Mouse (Mus musculus) left cerebral cortex, postnatal 36 days (tissue): ENCODE measurements around the gene Mapt. TPM values are rescaled to one million over a fixed set of nuclear protein-coding genes. Genes with fewer than 3 reads are reported as not detected.

Source experiments
- DNase-seq, 2 experiments: peaks; one replicate each; pipeline ENCODE4 v3.0.0; 2021 to 2022; ENCODE audit warnings: low spot score in 2 of 2, mixed read lengths in 1 of 2
- intact Hi-C: fragments of 180-260 bp; cut with DNase I; formaldehyde crosslinking; loops from one replicate; pipeline ENCODE4 v1.15.1; 2025
- microRNA-seq: library from miRNA; unstranded; fragments of <30 nt; microRNA quantifications from one replicate; pipeline ENCODE4 v1.2.0, GENCODE M21; 2022
- total RNA-seq, 2 experiments: library from RNA; stranded (reverse); gene quantifications; 2 replicates each; pipeline ENCODE4 v1.2.3; 2021

Gene Mapt
- total RNA-seq, 2 experiments from 2014 or later = 349 to 367 TPM

- intact Hi-C loops = loop anchor here (5.0 kb wide), 1 partner anchor 110 kb away; no protein-coding TSS in a partner anchor
- no peak for DNase-seq
These were observed 100.9 kb downstream of the Mapt start for GRCm38 (mm10) chr11:104332105-104332504.

- DNase-seq = no peak
- intact Hi-C loops = loop anchor here (5.0 kb wide), 1 partner anchor 108 kb away; no protein-coding TSS in a partner anchor
These were observed 102.9 kb downstream of the Mapt start for GRCm38 (mm10) chr11:104334115-104334514.

- intact Hi-C loops = loop anchor here (5.0 kb wide), 1 partner anchor 107 kb away; no protein-coding TSS in a partner anchor
These were observed 103.8 kb downstream of the Mapt start for GRCm38 (mm10) chr11:104334946-104335345.

GRCm38 (mm10) chr11:104346931-104347330, 115.7 kb downstream of the Mapt start:
- DNase-seq = no peak
- intact Hi-C loops = loop anchor here (5.0 kb wide), 1 partner anchor 95 kb away; no protein-coding TSS in a partner anchor

More at GRCm38 (mm10) chr11:104334946-104335345, 103.8 kb downstream of the Mapt start:
- no peak for DNase-seq

GRCm38 (mm10) chr11:104361790-104362189, 130.6 kb downstream of the Mapt start:
- intact Hi-C loops = no loop called here
- DNase-seq = no peak

- intact Hi-C loops = no loop called here
- DNase-seq = no peak
These were observed 131.5 kb downstream of the Mapt start for GRCm38 (mm10) chr11:104362704-104363103.

GRCm38 (mm10) chr11:104363823-104364600, 132.8 kb downstream of the Mapt start:
- DNase-seq = no peak
- intact Hi-C loops = no loop called here

- no peak for DNase-seq
- intact Hi-C loops = no loop called here
These were observed 136.4 kb downstream of the Mapt start for GRCm38 (mm10) chr11:104367486-104368190.

- no peak for DNase-seq
- intact Hi-C loops = no loop called here
These were observed 145.1 kb downstream of the Mapt start for GRCm38 (mm10) chr11:104376291-104376690.

GRCm38 (mm10) chr11:104379635-104380034, 148.4 kb downstream of the Mapt start:
- no peak for DNase-seq
- intact Hi-C loops = loop anchor here (5.0 kb wide), 1 partner anchor 48 kb away; no protein-coding TSS in a partner anchor

Small RNA genes lying within 50 kb of the gene (microRNA-seq; reads per million reads assigned to microRNA genes)
- not detected for gene Gm47310

Other genes starting within 250 kb of the Mapt start
- 10 to 100 TPM; 29.9 to 31.5 TPM for gene Crhr1, start 98.5 kb upstream of the Mapt start, total RNA-seq
- not detected for gene Sppl2c, start 45.1 kb upstream of the Mapt start, total RNA-seq
- 10 to 100 TPM; 69.6 to 87.1 TPM for gene Kansl1, start 237.5 kb downstream of the Mapt start, total RNA-seq